Mouse (Mus musculus) heart, postnatal 14 days (tissue): Measurements from ENCODE around the gene Ninj1. TPM values are rescaled to one million over a fixed set of nuclear protein-coding genes. Genes with fewer than 3 reads are reported as not detected.

Experiments
- DNase-seq, 2 experiments: peaks; one replicate each; pipeline ENCODE4 v3.0.0; 2021 to 2022
- intact Hi-C: fragments of 180-260 bp; cut with DNase I; formaldehyde crosslinking; loops from one replicate; pipeline ENCODE4 v1.15.1; 2025
- long read RNA-seq, 2 experiments: library from polyadenylated mRNA; stranded (forward); transcript quantifications; one replicate each; pipeline ENCODE4 v2.0.0; 2021
- total RNA-seq, 2 experiments: library from RNA; stranded (reverse); gene quantifications; 2 replicates each; pipeline ENCODE4 v1.2.3; 2021

Gene Ninj1
- total RNA-seq: 100 to 1,000 TPM in 1 of 2 experiments, 10 to 100 TPM in 1; 99.0 to 112 TPM
- long read RNA-seq, experiment 1, transcript Ninj1-201 (4 exons, 1,187 nt): major isoform, 192 of 199 reads
- long read RNA-seq, experiment 1, partial matches to known transcripts: 1 of 199 reads
- long read RNA-seq, experiment 1, other reads (novel, unspliced or antisense): 3 of 199 reads
- long read RNA-seq, experiment 2, transcript Ninj1-201 (4 exons, 1,187 nt): major isoform, 95 of 98 reads
- long read RNA-seq, experiment 2, partial matches to known transcripts: 0 of 98 reads
- long read RNA-seq, experiment 2, other reads (novel, unspliced or antisense): 1 of 98 reads

DNA sequence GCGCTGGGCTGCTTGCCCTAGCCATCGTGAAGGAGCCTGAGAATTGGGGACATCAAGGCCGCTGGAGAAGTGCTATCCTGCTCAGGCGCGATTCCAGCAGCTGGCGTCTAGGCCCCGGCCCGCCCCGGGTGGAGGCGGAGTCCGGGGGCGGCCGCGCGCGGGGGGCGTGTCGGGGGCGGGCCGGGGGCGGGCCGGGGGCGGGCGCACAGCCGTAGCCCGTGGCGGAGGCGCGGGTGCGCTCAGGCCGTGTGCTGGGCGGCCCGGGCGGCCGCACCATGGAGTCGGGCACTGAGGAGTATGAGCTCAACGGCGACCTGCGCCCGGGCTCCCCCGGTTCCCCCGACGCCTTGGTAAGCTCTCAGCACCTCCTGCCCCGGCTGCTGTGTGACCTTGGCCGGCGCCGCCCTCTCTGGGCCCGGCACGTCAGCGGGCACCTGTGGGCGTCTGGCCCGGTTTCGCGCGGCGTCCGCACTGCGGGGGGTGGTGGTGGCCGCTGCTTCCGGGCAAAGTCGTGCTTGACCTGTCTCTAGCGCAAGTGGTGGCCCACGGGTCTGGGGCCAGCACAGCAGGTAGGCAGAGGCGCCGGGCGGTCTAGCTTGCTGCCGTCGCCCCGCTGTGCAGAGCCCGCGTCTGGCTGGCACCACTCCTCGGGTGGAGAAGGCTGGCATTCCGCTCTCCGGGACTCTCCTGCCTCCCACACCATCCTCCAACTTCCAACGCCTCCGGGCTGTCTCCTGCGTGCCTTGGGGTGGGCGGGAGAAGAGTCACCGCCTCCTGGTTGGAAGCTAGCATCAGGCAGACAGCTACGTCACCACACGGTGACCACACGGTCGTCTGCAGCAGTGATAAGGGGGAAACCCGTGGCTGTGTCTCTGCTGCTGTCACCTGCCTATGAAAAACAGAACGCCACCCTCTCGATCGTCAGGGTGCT lies at the start of gene Ninj1:
Ninj1 (plus strand) TSS at position 198 of the 931 bp plus-strand sequence.
- DNase-seq: peak; percentile 91 to 92
- intact Hi-C loops: no loop called here

DNA sequence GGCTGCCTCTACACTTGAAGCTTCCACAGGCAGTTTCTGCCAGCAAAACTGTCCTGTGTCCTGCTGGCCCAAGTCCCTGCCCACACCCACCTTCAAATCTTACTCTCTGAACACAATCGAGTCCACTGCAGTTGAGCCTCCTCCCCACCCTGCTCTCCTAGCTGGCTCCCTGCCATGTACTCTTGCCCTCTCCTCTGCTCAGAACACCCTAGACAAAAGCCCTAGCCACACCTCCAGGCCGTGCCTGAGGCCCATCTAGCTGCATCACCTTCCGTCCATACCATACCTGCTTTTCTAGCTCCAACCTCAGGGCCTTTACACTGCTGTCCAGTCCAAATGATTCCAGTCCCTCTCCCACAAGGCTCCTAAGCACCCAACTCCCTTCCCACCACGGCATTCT lies 46.7 kb upstream of the Ninj1 start:
- intact Hi-C loops: no loop called here
- DNase-seq: no peak

DNA sequence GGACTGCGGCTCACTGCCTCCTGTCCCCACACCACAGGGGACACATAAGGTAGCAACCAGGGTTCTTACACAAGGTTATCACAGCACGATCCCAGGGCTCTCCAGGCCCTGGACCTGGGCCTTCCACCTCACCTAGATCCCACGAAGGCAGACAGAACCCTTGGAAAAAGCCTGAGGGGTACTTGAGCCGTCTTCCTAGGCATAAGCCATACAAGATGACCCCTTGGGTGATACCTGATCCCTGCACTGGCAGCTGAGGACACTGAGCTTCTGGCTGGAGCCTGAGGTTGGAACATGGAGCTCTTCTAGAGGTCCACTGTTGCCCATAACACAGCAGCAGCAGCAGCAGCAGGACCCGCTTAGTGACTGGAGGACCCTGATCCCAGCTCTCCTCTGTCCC lies 44.9 kb upstream of the Ninj1 start:
- no peak for DNase-seq
- intact Hi-C loops: no loop called here

DNA sequence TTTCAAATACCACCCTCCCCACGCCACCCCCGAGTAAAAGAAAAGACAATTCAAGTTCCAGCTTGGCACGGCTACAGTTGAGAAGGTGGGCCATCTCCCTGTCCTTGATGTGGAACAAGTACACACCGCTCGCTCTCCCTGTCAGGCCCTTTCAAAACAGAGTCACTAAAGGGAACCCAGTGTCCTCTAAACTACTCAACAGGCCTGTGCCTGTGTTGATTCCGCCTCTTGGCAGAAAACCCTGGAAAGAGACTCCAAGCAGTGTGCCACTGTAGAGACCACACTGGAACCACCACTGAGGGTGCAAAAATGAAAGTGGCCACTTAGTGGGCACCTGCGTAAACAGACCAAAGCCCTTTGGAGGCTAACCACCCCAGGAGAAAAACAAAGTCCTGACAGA lies 44.0 kb upstream of the Ninj1 start:
- DNase-seq: no peak
- intact Hi-C loops: no loop called here

DNA sequence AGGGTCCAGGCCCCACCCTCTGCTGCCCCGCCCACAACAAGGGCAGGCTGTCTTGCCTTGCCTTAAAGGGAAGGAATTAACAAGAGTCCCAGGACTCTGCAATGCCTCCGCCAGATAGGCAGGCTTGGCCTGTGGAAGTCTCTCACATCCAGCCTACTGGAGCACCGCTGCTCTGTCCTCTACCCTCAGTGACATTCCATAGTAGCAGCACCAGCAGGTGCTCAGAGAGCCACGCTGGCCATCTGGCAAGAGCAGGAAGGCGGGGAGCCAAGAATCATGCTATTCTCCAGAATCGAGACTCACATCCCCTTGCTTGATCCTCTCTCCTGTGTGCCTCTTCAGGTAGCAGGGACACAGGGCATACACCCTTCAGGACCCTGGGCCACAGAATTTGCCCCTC lies 42.8 kb upstream of the Ninj1 start:
- intact Hi-C loops: no loop called here
- DNase-seq: no peak

DNA sequence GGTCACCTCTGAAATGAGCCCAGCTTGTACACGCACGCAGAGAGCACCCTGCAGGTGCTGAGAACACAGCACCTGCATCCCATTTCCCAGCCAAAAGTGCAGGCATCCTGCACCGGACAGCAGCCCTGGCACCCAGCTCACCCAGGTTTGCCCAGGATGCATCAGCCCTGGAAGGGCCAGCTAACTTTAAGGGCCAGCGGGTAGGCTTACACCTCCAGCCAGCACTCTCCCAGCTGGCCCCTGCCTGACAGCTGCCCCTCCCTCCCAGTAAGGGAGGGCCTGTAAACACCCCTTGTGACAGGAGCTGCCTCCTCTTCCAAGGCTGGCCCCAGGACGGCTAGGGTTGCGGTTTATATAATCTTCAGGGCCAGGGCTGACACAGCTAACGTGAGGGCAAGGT lies 41.9 kb upstream of the Ninj1 start:
- DNase-seq: peak; percentile 39 to 46
- intact Hi-C loops: no loop called here

DNA sequence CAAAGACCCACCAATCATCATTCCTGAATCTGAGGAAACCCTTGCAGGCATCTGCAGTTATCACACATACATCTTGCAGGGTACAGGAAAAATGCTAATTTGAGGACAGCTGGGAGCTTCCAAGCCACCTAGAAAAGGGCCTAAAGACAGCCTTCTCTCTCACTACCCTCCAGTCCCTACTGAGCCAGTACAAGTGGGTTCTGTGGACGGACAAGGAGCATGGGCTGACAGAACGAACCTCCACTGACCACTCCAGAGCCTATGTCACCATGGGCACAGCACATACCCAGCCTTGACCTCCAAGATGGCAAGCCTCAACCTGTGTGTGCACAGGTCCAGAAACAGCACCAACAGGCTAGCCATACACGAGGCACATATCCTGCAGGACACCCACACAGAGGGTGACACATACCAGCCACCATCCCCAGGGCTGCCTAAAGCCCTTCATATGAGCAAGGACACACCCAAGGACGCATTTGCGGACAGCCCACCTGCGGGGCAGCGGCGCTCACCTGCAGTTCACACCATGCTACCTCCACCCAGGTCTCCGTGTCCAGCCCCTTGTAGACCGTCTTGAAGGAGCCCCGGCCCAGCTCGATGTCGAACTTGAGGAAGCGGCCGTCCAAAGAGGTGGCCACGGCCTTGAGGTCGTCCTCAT lies 41.1 kb upstream of the Ninj1 start:
- DNase-seq: no peak
- intact Hi-C loops: no loop called here

DNA sequence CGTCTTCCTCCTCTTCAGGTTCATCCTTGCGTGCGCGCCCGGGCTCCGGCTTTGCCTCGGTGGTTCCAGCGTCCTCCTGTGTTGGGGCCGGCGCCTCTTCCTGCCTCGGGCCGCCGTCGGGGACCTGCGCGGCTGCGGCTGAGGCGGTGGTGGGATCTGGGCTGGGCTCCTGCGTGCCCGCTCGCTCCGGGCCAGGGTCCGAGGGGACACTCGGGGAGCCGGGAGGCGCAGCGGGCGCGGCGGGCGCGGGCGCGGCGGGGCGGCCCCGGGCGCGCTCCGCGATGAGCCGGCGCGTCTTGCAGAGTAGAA lies 40.6 kb upstream of the Ninj1 start:
- intact Hi-C loops: no loop called here
- no peak for DNase-seq

DNA sequence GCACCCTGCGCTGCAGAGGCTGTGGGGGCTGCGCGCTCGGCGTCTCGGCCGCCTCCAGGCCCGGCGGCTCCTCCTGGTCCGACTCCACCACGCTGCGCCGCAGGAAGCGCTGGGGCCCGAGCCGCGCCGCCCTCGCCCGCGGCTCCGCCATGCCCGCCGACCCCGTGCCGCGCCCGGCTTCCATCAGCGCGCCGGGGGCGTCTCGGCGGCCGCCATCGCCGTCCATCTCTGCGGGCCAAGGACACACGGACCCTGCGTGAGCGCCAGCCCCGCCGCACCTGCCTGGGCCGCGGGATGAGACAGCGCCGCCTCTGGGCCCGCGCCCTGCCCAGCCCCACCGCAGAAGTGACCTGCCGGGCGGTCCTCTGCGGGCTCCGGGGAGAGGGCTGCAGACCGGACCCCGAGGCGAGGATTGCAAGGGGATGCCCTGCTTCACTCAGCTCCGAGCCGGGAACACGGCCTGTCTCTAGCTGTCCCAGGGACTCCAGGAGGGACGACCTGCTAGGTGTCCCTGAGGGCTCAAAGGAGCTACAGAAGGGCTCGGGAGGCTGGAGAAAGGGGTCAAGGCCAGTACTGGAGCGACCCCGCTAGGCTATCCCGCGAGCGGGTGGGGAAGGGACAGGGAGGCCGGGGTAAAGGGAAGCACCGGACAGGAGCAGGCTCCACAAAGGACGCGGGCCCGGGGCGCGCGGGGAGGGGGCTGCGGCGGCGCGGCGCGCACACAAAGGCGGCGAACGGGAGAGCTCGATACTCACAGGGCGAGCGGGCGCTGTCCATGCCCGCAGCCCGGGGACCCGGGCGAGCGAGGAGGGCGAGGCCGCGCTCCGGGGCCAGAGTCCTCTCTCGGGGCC lies 40.1 kb upstream of the Ninj1 start:
- intact Hi-C loops: no loop called here
- peak; percentile 37 to 42 for DNase-seq

DNA sequence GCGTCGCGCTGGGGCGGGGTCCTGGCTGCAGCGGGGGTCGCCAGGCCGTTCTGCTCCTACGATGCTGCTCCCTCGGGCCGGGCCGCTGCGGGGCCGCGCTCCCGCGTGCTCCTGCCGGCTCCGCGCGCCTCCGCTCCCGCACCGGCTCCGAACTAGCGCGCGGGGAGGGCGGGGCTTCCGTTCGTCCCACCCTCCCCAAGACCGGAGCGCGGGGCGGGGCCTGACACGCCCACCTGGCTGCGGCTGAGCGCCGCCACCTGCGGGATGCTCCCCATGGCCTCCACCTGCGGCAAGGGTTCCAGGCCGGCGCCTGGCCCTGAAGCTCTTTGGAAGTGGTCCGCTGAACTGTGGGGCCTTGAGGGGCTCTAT lies 39.4 kb upstream of the Ninj1 start, which contains the start of gene Wnk2:
Wnk2 (minus strand) TSS at position 157 of the 369 bp plus-strand sequence.
- DNase-seq: peak; percentile 76 to 77
- intact Hi-C loops: no loop called here

DNA sequence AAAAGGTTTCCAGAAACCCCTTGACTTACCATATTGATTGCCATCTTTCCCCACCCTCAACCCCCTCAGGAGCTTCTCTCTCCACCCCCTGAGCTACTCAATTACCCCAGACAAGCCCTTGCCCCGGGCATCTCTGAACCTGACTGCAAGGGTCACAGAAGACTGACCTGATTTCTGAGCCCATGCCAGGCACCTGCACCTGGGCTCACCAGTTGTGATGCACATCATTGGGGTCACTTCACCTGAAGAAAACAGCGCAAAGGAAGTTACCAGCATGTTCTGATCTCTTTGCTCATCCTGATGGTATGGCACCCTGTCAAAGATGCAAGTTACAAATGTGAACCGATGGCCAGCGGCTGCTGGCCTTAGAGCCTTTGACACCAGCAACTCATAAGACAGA lies 38.6 kb upstream of the Ninj1 start:
- intact Hi-C loops: no loop called here
- no peak for DNase-seq

DNA sequence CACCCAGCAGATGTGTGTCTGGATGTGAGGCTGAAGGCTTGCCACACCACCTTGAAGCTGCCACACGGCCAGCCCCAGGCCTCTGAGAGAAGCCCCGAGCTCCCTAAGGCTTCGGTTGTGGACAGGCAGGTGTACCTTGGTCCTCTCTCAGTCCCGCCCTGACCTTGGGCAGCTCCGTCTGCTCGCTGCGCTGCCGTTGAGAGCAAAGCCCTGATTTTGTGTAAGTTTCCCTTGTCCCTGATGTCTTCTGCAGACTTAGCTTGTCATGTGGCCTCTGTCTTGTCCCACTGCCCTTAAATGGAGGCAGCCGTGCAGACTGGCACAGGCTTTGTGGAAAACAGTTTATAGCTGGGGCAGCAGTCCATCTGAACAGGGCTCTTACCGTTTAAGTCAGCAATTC lies 33.3 kb upstream of the Ninj1 start:
- intact Hi-C loops: no loop called here
- no peak for DNase-seq

DNA sequence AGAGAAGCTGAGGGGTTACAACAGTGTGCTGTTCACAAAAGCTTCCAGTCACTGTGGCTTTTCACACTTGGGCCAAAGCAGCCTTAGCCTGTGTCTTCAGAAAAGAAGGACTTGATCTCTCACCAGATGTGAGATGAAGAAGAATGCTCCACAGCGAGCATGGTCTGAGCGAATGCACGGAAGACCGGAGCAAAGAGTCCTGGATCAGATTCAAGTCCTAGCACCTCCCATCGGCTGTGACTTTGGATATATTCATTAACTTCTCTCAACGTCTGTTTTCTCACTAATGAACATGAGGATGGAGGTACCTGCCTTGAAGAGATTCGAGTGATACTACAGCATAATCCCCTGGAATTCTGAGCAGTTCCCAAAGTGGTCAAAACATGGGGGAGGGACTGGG lies 32.7 kb upstream of the Ninj1 start:
- intact Hi-C loops: no loop called here
- DNase-seq: no peak

DNA sequence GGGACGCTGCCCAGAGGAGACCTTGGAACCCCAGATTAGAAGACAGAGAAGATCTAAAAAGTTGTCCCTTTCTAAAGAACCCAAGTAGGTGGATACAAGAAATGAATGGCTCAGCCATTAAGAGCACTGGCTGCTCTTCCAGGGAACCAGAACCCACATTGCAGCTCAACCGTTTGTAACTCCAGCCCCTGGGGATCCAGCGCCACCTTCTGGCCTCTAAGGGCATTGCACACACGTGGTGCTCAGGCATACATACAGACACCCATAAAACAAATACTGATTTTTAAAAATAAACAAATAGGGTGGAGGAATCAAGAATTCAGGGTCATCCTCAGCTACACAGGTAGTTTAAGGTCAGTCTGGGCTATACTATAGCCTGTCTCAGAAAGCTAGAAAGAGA lies 30.6 kb upstream of the Ninj1 start:
- no peak for DNase-seq
- intact Hi-C loops: no loop called here

DNA sequence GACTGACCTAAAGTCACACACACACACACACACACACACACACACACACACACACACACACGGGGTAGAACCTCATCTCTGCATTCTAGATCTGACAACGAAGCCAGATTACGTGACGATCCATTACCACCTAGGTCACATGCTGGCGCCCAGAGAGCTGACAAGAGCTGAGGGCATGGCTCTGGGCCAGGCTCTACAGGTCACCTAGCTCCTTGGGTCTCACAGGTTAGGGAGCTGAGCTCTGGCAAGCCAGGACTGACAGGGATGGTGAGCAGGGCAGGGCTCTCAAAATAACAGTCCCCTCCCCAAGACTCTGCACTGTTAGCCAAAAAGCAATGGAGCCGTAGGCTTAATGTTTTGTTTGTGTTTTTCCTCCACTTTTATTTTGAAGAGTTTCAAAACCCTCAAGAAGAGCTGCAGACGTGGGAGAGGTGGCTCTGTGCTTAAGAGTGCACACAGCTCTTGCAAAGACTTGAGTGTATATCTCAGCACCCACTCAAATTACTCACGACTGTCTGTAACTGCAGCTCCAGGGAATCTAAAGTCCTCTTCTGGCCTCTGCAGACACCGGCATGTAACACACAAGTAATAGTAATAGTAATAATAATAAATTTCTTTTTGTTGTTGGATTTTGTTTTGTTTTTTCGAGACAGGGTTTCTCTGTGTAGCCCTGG lies 29.1 kb upstream of the Ninj1 start:
- no peak for DNase-seq
- intact Hi-C loops: no loop called here

DNA sequence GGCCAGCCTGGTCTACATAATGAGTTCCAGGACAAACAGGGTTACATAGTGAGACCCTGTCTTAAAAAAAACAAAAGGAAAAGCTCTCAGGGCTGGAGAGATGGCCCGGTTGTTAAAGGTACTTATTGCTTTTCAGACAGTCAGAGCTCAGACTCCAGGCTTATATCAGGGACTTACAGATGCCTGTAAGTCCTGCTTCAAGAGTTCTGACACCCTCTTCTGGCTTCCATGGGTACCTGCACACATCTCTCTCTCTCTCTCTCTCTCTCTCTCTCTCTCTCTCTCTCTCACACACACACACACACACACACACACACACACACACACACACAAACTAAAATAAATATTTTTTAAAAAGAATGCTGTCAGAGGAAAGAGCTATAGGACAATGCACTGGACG lies 26.0 kb upstream of the Ninj1 start:
- intact Hi-C loops: no loop called here
- no peak for DNase-seq

DNA sequence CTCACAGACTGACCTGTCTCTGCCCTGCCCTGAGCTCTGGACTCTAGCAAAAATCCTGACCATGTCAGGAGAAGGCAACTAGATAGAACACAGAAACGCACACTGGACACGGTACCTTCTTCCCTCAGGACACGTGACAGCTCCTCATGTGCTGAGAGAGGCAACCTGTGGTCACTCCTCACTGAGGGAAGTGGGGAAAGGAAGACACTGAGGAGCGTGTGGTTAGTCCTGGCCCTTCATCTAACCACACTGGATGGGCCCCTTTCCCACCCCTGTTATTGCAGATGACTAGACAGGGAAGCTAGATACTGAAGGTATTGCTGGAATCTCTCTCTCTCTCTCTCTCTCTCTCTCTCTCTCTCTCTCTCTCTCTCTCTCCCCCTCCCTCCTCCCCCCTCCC lies 24.6 kb upstream of the Ninj1 start:
- intact Hi-C loops: no loop called here
- no peak for DNase-seq

DNA sequence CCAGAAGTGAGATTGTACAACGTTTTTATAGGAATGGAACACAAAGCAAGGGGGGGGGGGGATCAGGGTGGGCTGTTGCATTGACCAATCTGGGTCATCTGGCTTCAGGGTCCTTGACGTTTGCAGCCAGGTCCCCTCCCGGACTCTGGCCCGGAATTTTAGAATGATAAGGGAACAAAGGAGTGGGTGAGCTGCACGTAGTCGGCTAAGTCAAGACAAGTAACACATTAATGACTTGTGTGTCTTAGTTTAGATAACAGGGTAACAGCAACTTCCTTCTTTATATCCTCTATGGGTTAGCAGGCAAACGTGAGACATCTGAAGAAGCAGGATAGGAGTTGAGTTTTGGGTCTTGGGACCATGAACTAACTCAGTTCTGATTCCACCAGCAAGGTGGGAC lies 23.6 kb upstream of the Ninj1 start:
- intact Hi-C loops: no loop called here
- DNase-seq: no peak

DNA sequence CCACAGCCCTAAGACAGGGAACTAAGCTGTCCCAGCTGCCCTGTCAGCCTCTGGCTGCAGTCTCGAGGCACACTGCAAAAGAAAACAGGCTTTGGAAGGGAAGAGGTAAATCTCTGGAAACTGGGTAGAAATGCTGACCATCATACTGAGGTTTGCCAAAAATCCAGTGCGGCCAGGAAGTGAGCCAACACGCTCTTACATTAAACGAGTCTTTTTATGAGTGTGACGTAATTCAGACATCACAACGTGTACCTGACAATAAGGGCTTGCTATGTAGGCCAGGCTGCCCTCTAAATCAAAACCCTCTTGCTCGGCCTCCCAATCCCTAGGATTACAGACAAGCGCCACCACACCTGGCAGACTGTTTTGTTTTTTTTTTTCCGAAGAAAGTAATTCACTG lies 20.2 kb upstream of the Ninj1 start:
- intact Hi-C loops: no loop called here
- no peak for DNase-seq
